Mouse (Mus musculus) liver, embryonic 14.5 days (tissue): ENCODE measurements around the gene Eif3b. TPM values are rescaled to one million over a fixed set of nuclear protein-coding genes. Genes with fewer than 3 reads are reported as not detected.

Experiments
- ATAC-seq: fragments of 200-750 bp; cut with Nextera tagmentation; 2 replicates; pipeline ENCODE4 v1.8.0; 2017; ENCODE audit warnings: moderate number of reproducible peaks, mild to moderate bottlenecking, moderate library complexity; ENCODE audit not compliant: insufficient read depth
- DNase-seq, 3 experiments: peaks; one replicate each; pipeline ENCODE4 v3.0.0-alpha.2; 2012 to 2013; ENCODE audit warnings: low read depth in 3 of 3, low spot score in 3 of 3
- H3K27ac ChIP-seq: fragments of 300-500 bp; sonication (generic); 2 replicates; pipeline ENCODE4 v1.5.1; 2014; ENCODE audit warnings: moderate library complexity, mild to moderate bottlenecking, control low read depth, inconsistent platforms
- H3K27me3 ChIP-seq: fragments of 300-500 bp; sonication (generic); 2 replicates; pipeline ENCODE4 v1.6.1; 2014; ENCODE audit warnings: mild to moderate bottlenecking, low read length, moderate library complexity; ENCODE audit not compliant: control insufficient read depth, insufficient read depth
- H3K36me3 ChIP-seq: fragments of 300-500 bp; sonication (generic); replicated peaks from 2 replicates; pipeline ENCODE4 v1.6.1; 2014; ENCODE audit warnings: low read depth; ENCODE audit not compliant: control insufficient read depth, insufficient read depth
- H3K4me1 ChIP-seq, 2 experiments: fragments of 200-500 bp in 1 of 2; fragments of 300-500 bp in 1 of 2; sonication (generic) in 1 of 2; replicated peaks; 2 replicates each; pipeline ENCODE4 v1.6.1; 2012 to 2014; ENCODE audit warnings: antibody characterized with exemption in 1 of 2, inconsistent platforms in 1 of 2, low read length in 1 of 2; ENCODE audit not compliant: control insufficient read depth in 2 of 2, insufficient read depth in 2 of 2
- H3K4me2 ChIP-seq: fragments of 300-500 bp; sonication (generic); 2 replicates; pipeline ENCODE4 v1.6.1; 2014; ENCODE audit warnings: low read depth, mild to moderate bottlenecking, control low read depth, moderate library complexity
- H3K4me3 ChIP-seq, 2 experiments: fragments of 200-500 bp in 1 of 2; fragments of 300-500 bp in 1 of 2; sonication (generic) in 1 of 2; 2 replicates each; pipeline ENCODE4 v1.5.1; 2012 to 2014; ENCODE audit warnings: low read depth in 2 of 2, low read length in 2 of 2, mild to moderate bottlenecking in 2 of 2, control low read depth in 1 of 2, inconsistent platforms in 1 of 2, moderate library complexity in 1 of 2; ENCODE audit not compliant: insufficient read depth in 1 of 2
- H3K9ac ChIP-seq: fragments of 300-500 bp; sonication (generic); replicated peaks from 2 replicates; pipeline ENCODE4 v1.6.1; 2014; ENCODE audit warnings: mild to moderate bottlenecking, control low read depth, moderate library complexity
- H3K9me3 ChIP-seq: fragments of 300-500 bp; sonication (generic); 2 replicates; pipeline ENCODE4 v1.6.1; 2016; ENCODE audit warnings: low read length, mixed read lengths; ENCODE audit not compliant: control insufficient read depth
- CTCF ChIP-seq: IDR thresholded peaks from 2 replicates; pipeline ENCODE4 v1.5.1; 2016; ENCODE audit warnings: antibody characterized with exemption, low read depth, control low read depth
- EP300 ChIP-seq: IDR thresholded peaks from 2 replicates; pipeline ENCODE4 v1.6.1; 2016; ENCODE audit warnings: antibody characterized with exemption, low read depth
- WGBS: fragments of 180-500 bp; shearing (Covaris S2); extraction: QIAGEN DNeasy Blood & Tissue Kit; methylation state at CpG from one replicate; pipeline ENCODE4 v1.1.7; 2014; ENCODE audit not compliant: insufficient replicate concordance; 5-methylcytosine and 5-hydroxymethylcytosine counted together
- polyA plus RNA-seq, 2 experiments: library from polyadenylated mRNA; depleted of rRNA in 1 of 2; stranded (reverse) in 1 of 2; unstranded in 1 of 2; fragments of >200 nt; fragmentation: Nextera tagmentation in 1 of 2; extraction: Ambion mirVana in 1 of 2; gene quantifications; 2 replicates each; pipeline versions ENCODE4 v1.2.1 to v1.2.3; 2012 to 2014

Gene Eif3b
- 50.9 and 86.8 TPM in 2 replicates for polyA plus RNA-seq (2012; rRNA removed)
- 85.2 and 99.6 TPM in 2 replicates for polyA plus RNA-seq (2014; fragmentation: Nextera tagmentation; extraction: Ambion mirVana)

DNA sequence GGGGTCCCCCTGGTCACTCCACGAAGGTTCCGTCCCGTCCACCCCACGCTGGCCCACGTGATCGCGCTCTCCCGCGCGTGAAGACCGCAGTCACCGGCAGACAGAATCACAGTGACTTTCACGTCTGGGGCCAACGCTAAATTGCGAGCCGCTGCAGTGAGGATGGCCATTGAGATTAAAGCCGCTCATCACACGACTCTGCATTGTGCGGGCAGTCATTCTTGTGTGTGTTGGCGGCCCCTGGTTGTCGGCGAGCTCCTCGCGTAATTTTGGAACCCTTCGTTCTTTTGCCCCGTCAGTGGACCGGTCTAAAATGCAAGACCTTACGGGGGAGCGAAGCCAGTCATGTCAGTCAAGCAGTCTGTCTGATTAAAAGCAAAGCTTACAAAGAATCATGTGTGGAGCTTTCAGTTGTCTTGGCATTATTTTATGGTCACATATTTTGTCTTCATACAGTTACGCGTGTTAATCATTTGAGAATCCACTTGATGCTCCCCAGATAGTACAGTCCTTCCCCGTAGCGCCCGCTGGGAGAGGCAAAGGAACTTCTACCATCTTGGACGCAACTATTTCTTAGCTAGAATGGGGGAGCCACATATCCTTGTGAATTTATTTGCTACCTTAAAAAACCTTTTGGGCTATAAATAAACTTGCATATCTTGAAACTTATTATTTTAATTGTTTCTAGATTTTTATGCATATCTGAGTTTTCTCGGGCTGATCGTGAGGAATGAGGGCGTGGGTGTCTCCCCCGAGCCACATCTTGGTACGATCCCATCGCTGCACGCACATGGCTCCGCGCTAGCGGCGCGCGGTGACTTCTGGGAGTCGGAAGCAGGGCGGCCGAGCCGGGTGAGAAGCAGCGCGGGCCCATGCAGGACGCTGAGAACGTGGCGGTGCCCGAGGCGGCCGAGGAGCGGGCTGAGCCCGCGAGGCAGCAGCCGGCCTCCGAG lies at the start of gene Eif3b:
Gene Eif3b, plus strand, starts transcription at position 840 of the 953 bp plus-strand sequence.
- ATAC-seq: peak; percentile 91
- Histone ChIP-seq H3K4me2 (peak within 1 kb of the TSS; percentile 97), H3K27ac (peak within 1 kb of the TSS; percentile 81), H3K36me3 (peaks cover 12% of the 10 kb centered on the region), H3K27me3 (no peaks in the 10 kb centered on the region), H3K9me3 (no peaks in the 10 kb centered on the region), H3K9ac (peak within 1 kb of the TSS; percentile 87), H3K4me3 (peak within 1 kb of the TSS; percentile 86 to 93), H3K4me1 (peaks cover 19% of the 10 kb centered on the region in 2 experiments)
- TF ChIP-seq EP300 (peak; percentile 50; the same call in 1 of the 2 replicates), CTCF (peak; percentile 54; the same call in 1 of the 2 replicates)
- DNase-seq: peak; percentile 82 to 89 (median 85)
- under 1% methylated on average over 65 of the region's 65 CpGs for WGBS

- Histone ChIP-seq H3K36me3 (no peaks in the 10 kb centered on the region), H3K4me2 (no peak overlapping the region), H3K27ac (no peak overlapping the region), H3K9me3 (no peaks in the 10 kb centered on the region), H3K4me3 (no peak overlapping the region), H3K27me3 (no peaks in the 10 kb centered on the region), H3K4me1 (peaks cover 0 to 29% of the 10 kb centered on the region in 2 experiments; a peak in 2 of 4 replicates), H3K9ac (no peak overlapping the region)
- WGBS: 71% methylated on average over 2 of the region's 2 CpGs
- DNase-seq (no peak), ATAC-seq (no peak)
- TF ChIP-seq EP300: no peak
- TF ChIP-seq CTCF: no peak
These were observed 49.7 kb upstream of the Eif3b start for GRCm38 (mm10) chr5:140369466-140369865.

DNA sequence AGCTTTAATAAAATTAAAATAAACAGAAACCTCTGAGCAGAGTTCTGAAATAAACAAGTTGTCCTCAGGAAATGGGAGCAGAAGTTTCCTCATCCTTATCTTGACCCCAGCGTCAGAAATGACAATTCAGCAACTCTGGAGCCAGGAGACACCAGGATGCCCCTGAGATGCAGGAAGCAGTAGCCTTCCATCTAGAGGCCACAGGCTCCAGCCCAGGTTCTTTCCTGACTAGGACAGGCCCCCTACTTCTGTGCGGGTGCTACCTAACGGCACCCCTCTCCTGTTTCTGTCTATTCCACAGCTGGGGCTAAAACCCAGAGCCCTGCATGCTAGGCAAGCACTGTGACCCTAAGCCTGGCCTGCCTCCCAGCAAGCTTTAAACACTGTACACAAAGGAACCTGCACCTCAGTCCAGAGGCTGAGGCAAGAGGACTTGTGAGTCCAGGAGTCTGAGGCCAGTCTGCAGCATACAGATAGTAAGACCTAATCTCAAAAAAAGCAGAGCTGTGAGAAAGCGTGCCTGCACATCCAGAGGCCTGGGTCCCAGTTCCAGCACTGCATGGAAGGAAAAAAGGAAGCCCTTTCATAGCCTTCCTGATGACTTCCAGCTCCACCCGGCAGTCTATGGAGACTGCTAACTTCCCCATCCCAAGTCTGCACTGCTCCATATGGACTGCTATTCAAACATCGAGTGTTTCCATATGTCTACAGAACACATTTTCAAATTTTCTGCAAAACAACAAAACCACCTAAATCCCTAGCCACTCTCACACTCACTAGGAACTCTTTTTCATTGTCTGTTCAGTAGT lies 48.5 kb upstream of the Eif3b start:
- 36% methylated on average over 6 of the region's 6 CpGs for WGBS
- no peak overlapping the region for H3K27ac ChIP-seq
- no peak overlapping the region for H3K4me3 ChIP-seq
- ATAC-seq (peak; percentile 34), DNase-seq (peak in 1 of 3 experiments; percentile 12)
- H3K9ac ChIP-seq: no peak overlapping the region
- no peaks in the 10 kb centered on the region for H3K9me3 ChIP-seq
- H3K36me3 ChIP-seq: no peaks in the 10 kb centered on the region
- H3K4me2 ChIP-seq: no peak overlapping the region
- H3K27me3 ChIP-seq: no peaks in the 10 kb centered on the region
- H3K4me1 ChIP-seq: peaks cover 0 to 29% of the 10 kb centered on the region in 2 experiments; a peak in 2 of 4 replicates
- TF ChIP-seq CTCF (no peak), EP300 (no peak)

DNA sequence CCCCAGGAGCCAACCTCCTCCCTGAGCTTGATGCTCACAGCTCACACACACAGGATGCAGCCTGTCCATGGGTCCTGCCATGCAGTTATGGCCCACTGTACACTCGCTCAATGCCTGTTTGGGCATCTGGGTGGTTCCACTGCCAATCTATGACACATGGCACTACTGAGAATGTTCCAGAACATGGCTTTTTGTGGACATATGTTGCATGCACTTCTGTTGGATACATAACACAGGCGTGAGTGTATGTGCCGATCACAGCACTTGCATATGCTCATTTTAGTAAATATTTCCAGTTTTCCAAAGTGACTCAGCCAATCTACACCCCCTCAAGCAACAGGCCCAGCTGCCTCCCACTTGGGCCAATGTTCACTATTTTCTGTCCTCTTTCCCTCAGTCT lies 47.5 kb upstream of the Eif3b start:
- Histone ChIP-seq H3K27me3 (no peaks in the 10 kb centered on the region), H3K4me2 (no peak overlapping the region), H3K27ac (no peak overlapping the region), H3K4me3 (no peak overlapping the region), H3K9ac (no peak overlapping the region), H3K36me3 (no peaks in the 10 kb centered on the region), H3K4me1 (peaks cover 0 to 29% of the 10 kb centered on the region in 2 experiments; a peak in 2 of 4 replicates), H3K9me3 (no peaks in the 10 kb centered on the region)
- ATAC-seq: no peak
- no peak for DNase-seq
- no peak for TF ChIP-seq EP300
- no peak for TF ChIP-seq CTCF
- 71% methylated on average over 3 of the region's 3 CpGs for WGBS
